Mouse (Mus musculus) kidney, embryonic 14.5 days (tissue): ENCODE results near the gene Olfr701. TPM values are rescaled to one million over a fixed set of nuclear protein-coding genes. Genes with fewer than 3 reads are reported as not detected.

Experiments used
- ATAC-seq: fragments of 200-750 bp; cut with Nextera tagmentation; 2 replicates; pipeline ENCODE4 v1.8.0; 2017; ENCODE audit warnings: moderate number of reproducible peaks, mild to moderate bottlenecking, moderate TSS enrichment, moderate library complexity; ENCODE audit not compliant: low FRiP score, low TSS enrichment
- H3K27ac ChIP-seq: fragments of 300-500 bp; sonication (generic); 2 replicates; pipeline ENCODE4 v1.5.1; 2014; ENCODE audit warnings: low read depth, mild to moderate bottlenecking, low read length, moderate library complexity, mixed read lengths
- H3K27me3 ChIP-seq: fragments of 300-500 bp; sonication (generic); 2 replicates; pipeline ENCODE4 v1.6.1; 2014; ENCODE audit warnings: mild to moderate bottlenecking, low read length; ENCODE audit not compliant: control insufficient read depth, insufficient read depth
- H3K36me3 ChIP-seq: fragments of 300-500 bp; sonication (generic); 2 replicates; pipeline ENCODE4 v1.6.1; 2014; ENCODE audit warnings: low read length, mixed read lengths; ENCODE audit not compliant: control insufficient read depth, insufficient read depth
- H3K4me1 ChIP-seq: fragments of 300-500 bp; sonication (generic); 2 replicates; pipeline ENCODE4 v1.6.1; 2014; ENCODE audit warnings: low read length, mixed read lengths; ENCODE audit not compliant: control insufficient read depth, insufficient read depth
- H3K4me2 ChIP-seq: fragments of 300-500 bp; sonication (generic); replicated peaks from 2 replicates; pipeline ENCODE4 v1.6.1; 2014; ENCODE audit warnings: low read depth, mild to moderate bottlenecking, low read length
- H3K4me3 ChIP-seq: fragments of 300-500 bp; sonication (generic); 2 replicates; pipeline ENCODE4 v1.5.1; 2014; ENCODE audit warnings: mild to moderate bottlenecking, low read length
- H3K9ac ChIP-seq: fragments of 300-500 bp; sonication (generic); 2 replicates; pipeline ENCODE4 v1.6.1; 2014; ENCODE audit warnings: low read depth, mild to moderate bottlenecking, low read length, moderate library complexity
- H3K9me3 ChIP-seq: fragments of 300-500 bp; sonication (generic); 2 replicates; pipeline ENCODE4 v1.6.1; 2016; ENCODE audit warnings: low read length; ENCODE audit not compliant: control insufficient read depth
- WGBS: fragments of 180-500 bp; shearing (Covaris S2); extraction: QIAGEN DNeasy Blood & Tissue Kit; methylation state at CpG from one replicate; pipeline ENCODE4 v1.1.7; 2014; 5-methylcytosine and 5-hydroxymethylcytosine counted together
- polyA plus RNA-seq: library from polyadenylated mRNA; unstranded; fragments of >200 nt; fragmentation: Nextera tagmentation; extraction: Ambion mirVana; gene quantifications from 2 replicates; pipeline ENCODE4 v1.2.1, GENCODE M21; 2014

Olfr701 gene
- polyA plus RNA-seq = not detected in 2 replicates

GRCm38 (mm10) chr7:106813829-106814228 is at the start of gene Olfr701:
TSS of gene Olfr701 (plus strand) at chr7:106814129.
- H3K27me3 ChIP-seq = no peaks in the 10 kb centered on the region
- no peak within 1 kb of the TSS for H3K4me2 ChIP-seq
- no peaks in the 10 kb centered on the region for H3K36me3 ChIP-seq
- no peaks in the 10 kb centered on the region for H3K9me3 ChIP-seq
- no peak within 1 kb of the TSS for H3K4me3 ChIP-seq
- no peak for ATAC-seq
- H3K4me1 ChIP-seq = no peaks in the 10 kb centered on the region
- H3K27ac ChIP-seq = no peak within 1 kb of the TSS
- H3K9ac ChIP-seq = no peak within 1 kb of the TSS
- WGBS = 77% methylated on average over 2 of the region's 2 CpGs

- H3K27me3 ChIP-seq = no peaks in the 10 kb centered on the region
- no peak for ATAC-seq
- no peaks in the 10 kb centered on the region for H3K9me3 ChIP-seq
- no peaks in the 10 kb centered on the region for H3K36me3 ChIP-seq
- H3K4me2 ChIP-seq = no peak overlapping the region
- no peaks in the 10 kb centered on the region for H3K4me1 ChIP-seq
- H3K27ac ChIP-seq = no peak overlapping the region
- no peak overlapping the region for H3K4me3 ChIP-seq
- no peak overlapping the region for H3K9ac ChIP-seq
These were observed 25.6 kb upstream of the Olfr701 start for GRCm38 (mm10) chr7:106788330-106788729.

- ATAC-seq = no peak
- Histone ChIP-seq H3K4me3 (no peak within 1 kb of the TSS), H3K4me1 (no peaks in the 10 kb centered on the region), H3K27ac (no peak within 1 kb of the TSS), H3K9ac (no peak within 1 kb of the TSS), H3K4me2 (no peak within 1 kb of the TSS), H3K27me3 (no peaks in the 10 kb centered on the region), H3K36me3 (no peaks in the 10 kb centered on the region), H3K9me3 (no peaks in the 10 kb centered on the region)
- WGBS = 72% methylated on average over 1 of the region's 1 CpGs
These were observed 20.8 kb upstream of the Olfr701 start, which contains the start of gene Olfr699 for GRCm38 (mm10) chr7:106793098-106793497. TSS of gene Olfr699 (minus strand) at chr7:106793198.

GRCm38 (mm10) chr7:106808734-106809133 is 5.2 kb upstream of the Olfr701 start, which contains the start of gene Olfr700:
TSS of gene Olfr700 (minus strand) at chr7:106808834.
- no peaks in the 10 kb centered on the region for H3K4me1 ChIP-seq
- no peaks in the 10 kb centered on the region for H3K36me3 ChIP-seq
- H3K4me3 ChIP-seq = no peak within 1 kb of the TSS
- H3K9ac ChIP-seq = no peak within 1 kb of the TSS
- 86% methylated on average over 1 of the region's 1 CpGs for WGBS
- H3K4me2 ChIP-seq = no peak within 1 kb of the TSS
- H3K9me3 ChIP-seq = no peaks in the 10 kb centered on the region
- ATAC-seq = no peak
- H3K27me3 ChIP-seq = no peaks in the 10 kb centered on the region
- H3K27ac ChIP-seq = no peak within 1 kb of the TSS

GRCm38 (mm10) chr7:106815775-106816174 is 1.8 kb downstream of the Olfr701 start:
- Histone ChIP-seq H3K9ac (no peak overlapping the region), H3K27me3 (no peaks in the 10 kb centered on the region), H3K9me3 (no peaks in the 10 kb centered on the region), H3K36me3 (no peaks in the 10 kb centered on the region), H3K4me2 (no peak overlapping the region), H3K27ac (no peak overlapping the region), H3K4me1 (no peaks in the 10 kb centered on the region), H3K4me3 (no peak overlapping the region)
- WGBS = 52% methylated on average over 2 of the region's 2 CpGs
- ATAC-seq = no peak

GRCm38 (mm10) chr7:106818414-106818813 is 4.5 kb downstream of the Olfr701 start:
- no peak overlapping the region for H3K4me2 ChIP-seq
- H3K4me3 ChIP-seq = no peak overlapping the region
- no peak overlapping the region for H3K27ac ChIP-seq
- H3K4me1 ChIP-seq = no peaks in the 10 kb centered on the region
- no peaks in the 10 kb centered on the region for H3K36me3 ChIP-seq
- H3K9me3 ChIP-seq = no peaks in the 10 kb centered on the region
- no peak for ATAC-seq
- H3K27me3 ChIP-seq = no peaks in the 10 kb centered on the region
- H3K9ac ChIP-seq = no peak overlapping the region

GRCm38 (mm10) chr7:106833793-106834192 is 19.9 kb downstream of the Olfr701 start, which contains the start of gene Olfr702:
TSS of gene Olfr702 (minus strand) at chr7:106833893.
- Histone ChIP-seq H3K27me3 (no peaks in the 10 kb centered on the region), H3K27ac (no peak within 1 kb of the TSS), H3K9ac (no peak within 1 kb of the TSS), H3K4me2 (no peak within 1 kb of the TSS), H3K4me3 (no peak within 1 kb of the TSS), H3K4me1 (no peaks in the 10 kb centered on the region), H3K36me3 (no peaks in the 10 kb centered on the region), H3K9me3 (no peaks in the 10 kb centered on the region)
- ATAC-seq = no peak

- H3K4me2 ChIP-seq = no peak within 1 kb of the TSS
- no peaks in the 10 kb centered on the region for H3K9me3 ChIP-seq
- no peak for ATAC-seq
- H3K4me3 ChIP-seq = no peak within 1 kb of the TSS
- no peak within 1 kb of the TSS for H3K27ac ChIP-seq
- H3K9ac ChIP-seq = no peak within 1 kb of the TSS
- H3K36me3 ChIP-seq = no peaks in the 10 kb centered on the region
- H3K4me1 ChIP-seq = no peaks in the 10 kb centered on the region
- 60% methylated on average over 2 of the region's 2 CpGs for WGBS
- H3K27me3 ChIP-seq = no peaks in the 10 kb centered on the region
These were observed 29.1 kb downstream of the Olfr701 start, which contains the start of gene Olfr703 for GRCm38 (mm10) chr7:106843060-106843459. TSS of gene Olfr703 (plus strand) at chr7:106843360.

- no peak for ATAC-seq
These were observed 49.0 kb downstream of the Olfr701 start, which contains the start of gene Olfr704 for GRCm38 (mm10) chr7:106862885-106863284. TSS of gene Olfr704 (plus strand) at chr7:106863185.

More at GRCm38 (mm10) chr7:106862885-106863284, 49.0 kb downstream of the Olfr701 start, which contains the start of gene Olfr704:
- Histone ChIP-seq H3K27me3 (no peaks in the 10 kb centered on the region), H3K9me3 (no peaks in the 10 kb centered on the region), H3K4me3 (no peak within 1 kb of the TSS), H3K9ac (no peak within 1 kb of the TSS), H3K4me1 (no peaks in the 10 kb centered on the region), H3K36me3 (no peaks in the 10 kb centered on the region), H3K4me2 (no peak within 1 kb of the TSS), H3K27ac (no peak within 1 kb of the TSS)
